Mouse (Mus musculus) heart, postnatal 25 days (tissue): ENCODE measurements around the gene Tspan32. TPM values are rescaled to one million over a fixed set of nuclear protein-coding genes. Genes with fewer than 3 reads are reported as not detected.

ENCODE experiments used
- DNase-seq: peaks from one replicate; pipeline ENCODE4 v3.0.0; 2022; ENCODE audit warnings: low spot score
- intact Hi-C: fragments of 180-260 bp; cut with DNase I; formaldehyde crosslinking; loops from one replicate; pipeline ENCODE4 v1.15.1; 2025
- total RNA-seq, 2 experiments: library from RNA; stranded (reverse); gene quantifications; 2 replicates each; pipeline ENCODE4 v1.2.3; 2021

Gene Tspan32
- total RNA-seq, 2 experiments from 2014 or later = 0.34 to 1.5 TPM

GRCm38 (mm10) chr7:143068882-143069591, 64.2 kb downstream of the Tspan32 start, which contains the start of gene Tssc4:
Gene Tssc4 (plus strand): TSS chr7:143069249.
- DNase-seq = peak; percentile 98
- intact Hi-C loops = no loop called here

Other genes with a start within 250 kb of the Tspan32 start
- not detected for gene Th, start 73.9 kb upstream of the Tspan32 start, total RNA-seq
- not detected for gene Ascl2, start 35.8 kb upstream of the Tspan32 start, total RNA-seq
- 100 to 1,000 TPM; 424 to 455 TPM for gene Cd81, start 47.7 kb downstream of the Tspan32 start, total RNA-seq
- 10 to 100 TPM; 13.8 to 19.6 TPM for gene Tssc4, start 64.2 kb downstream of the Tspan32 start, total RNA-seq
- not detected for gene Trpm5, start 89.6 kb downstream of the Tspan32 start, total RNA-seq
- gene Kcnq1, start 101.3 kb downstream of the Tspan32 start, total RNA-seq = 10 to 100 TPM; 37.4 to 37.7 TPM